Mouse (Mus musculus): ENCODE measurements at regions not wholly inside any gene's neighbourhood (a gene's known extent, or its start where the extent isn't known, plus 50 kb on each side); places are given as distances from the start of the nearest gene placed in this dataset.
A peak's percentile ranks its signal among the peaks of the same experiment; 100 is the strongest.
"Not testable (repeated sequence)": the region's sequence is repeated elsewhere in the genome, so short reads cannot be mapped to it uniquely, and the experiment has no call there.

GRCm38 (mm10) chr12:74825664-74826063 is 351.5 kb downstream of the Kcnh5 start:
- H3K27ac ChIP-seq (ENCODE audit: low read depth, low read length): no peak overlapping the region
- H3K9me3 ChIP-seq (ENCODE audit: control insufficient read depth, low read length): no peaks in the 10 kb centered on the region
- WGBS: 52% methylated on average over 3 of the region's 3 CpGs
- H3K36me3 ChIP-seq (ENCODE audit: control insufficient read depth, insufficient read depth, low read length): no peaks in the 10 kb centered on the region
- ATAC-seq (ENCODE audit: low FRiP score): no peak
- no peak overlapping the region for H3K4me2 ChIP-seq (replicated peaks; ENCODE audit: low read depth, low read length)
- H3K4me1 ChIP-seq (replicated peaks; ENCODE audit: control insufficient read depth, insufficient read depth, low read length): no peaks in the 10 kb centered on the region
- no peak overlapping the region for H3K9ac ChIP-seq (ENCODE audit: low read depth, low read length)
- H3K27me3 ChIP-seq (ENCODE audit: control insufficient read depth, insufficient read depth, low read length): no peaks in the 10 kb centered on the region
- no peak overlapping the region for H3K4me3 ChIP-seq (ENCODE audit: low read depth, low read length)
- DNase-seq (ENCODE audit: low spot score): no peak

GRCm38 (mm10) chr12:74824735-74825494 is 352.2 kb downstream of the Kcnh5 start:
- H3K27me3 ChIP-seq (ENCODE audit: control insufficient read depth, insufficient read depth, low read length): no peaks in the 10 kb centered on the region
- 78% methylated on average over 3 of the region's 3 CpGs for WGBS
- H3K9me3 ChIP-seq (ENCODE audit: control insufficient read depth, low read length): no peaks in the 10 kb centered on the region
- no peaks in the 10 kb centered on the region for H3K4me1 ChIP-seq (replicated peaks; ENCODE audit: control insufficient read depth, insufficient read depth, low read length)
- H3K9ac ChIP-seq (ENCODE audit: low read depth, low read length): no peak overlapping the region
- H3K4me2 ChIP-seq (replicated peaks; ENCODE audit: low read depth, low read length): no peak overlapping the region
- ATAC-seq (ENCODE audit: low FRiP score): no peak
- H3K27ac ChIP-seq (ENCODE audit: low read depth, low read length): no peak overlapping the region
- no peak for DNase-seq (ENCODE audit: low spot score)
- H3K36me3 ChIP-seq (ENCODE audit: control insufficient read depth, insufficient read depth, low read length): no peaks in the 10 kb centered on the region
- H3K4me3 ChIP-seq (ENCODE audit: low read depth, low read length): no peak overlapping the region

GRCm38 (mm10) chr12:74816181-74816580 is 361.0 kb downstream of the Kcnh5 start:
- not testable (repeated sequence) for H3K4me3 ChIP-seq (ENCODE audit: low read depth, low read length); H3K9ac ChIP-seq (ENCODE audit: low read depth, low read length); H3K36me3 ChIP-seq (ENCODE audit: control insufficient read depth, insufficient read depth, low read length); DNase-seq (ENCODE audit: low spot score); H3K4me2 ChIP-seq (replicated peaks; ENCODE audit: low read depth, low read length); H3K27ac ChIP-seq (ENCODE audit: low read depth, low read length); H3K4me1 ChIP-seq (replicated peaks; ENCODE audit: control insufficient read depth, insufficient read depth, low read length); ATAC-seq (ENCODE audit: low FRiP score); H3K27me3 ChIP-seq (ENCODE audit: control insufficient read depth, insufficient read depth, low read length); H3K9me3 ChIP-seq (ENCODE audit: control insufficient read depth, low read length)
- 86% methylated on average over 3 of the region's 3 CpGs for WGBS

GRCm38 (mm10) chr12:74808571-74808970 is 368.6 kb downstream of the Kcnh5 start:
- H3K9me3 ChIP-seq (ENCODE audit: control insufficient read depth, low read length); H3K9ac ChIP-seq (ENCODE audit: low read depth, low read length); H3K27ac ChIP-seq (ENCODE audit: low read depth, low read length); H3K4me1 ChIP-seq (replicated peaks; ENCODE audit: control insufficient read depth, insufficient read depth, low read length); H3K4me3 ChIP-seq (ENCODE audit: low read depth, low read length); H3K36me3 ChIP-seq (ENCODE audit: control insufficient read depth, insufficient read depth, low read length); H3K27me3 ChIP-seq (ENCODE audit: control insufficient read depth, insufficient read depth, low read length); H3K4me2 ChIP-seq (replicated peaks; ENCODE audit: low read depth, low read length); DNase-seq (ENCODE audit: low spot score); ATAC-seq (ENCODE audit: low FRiP score): not testable (repeated sequence)
- WGBS: 78% methylated on average over 2 of the region's 2 CpGs

DNA sequence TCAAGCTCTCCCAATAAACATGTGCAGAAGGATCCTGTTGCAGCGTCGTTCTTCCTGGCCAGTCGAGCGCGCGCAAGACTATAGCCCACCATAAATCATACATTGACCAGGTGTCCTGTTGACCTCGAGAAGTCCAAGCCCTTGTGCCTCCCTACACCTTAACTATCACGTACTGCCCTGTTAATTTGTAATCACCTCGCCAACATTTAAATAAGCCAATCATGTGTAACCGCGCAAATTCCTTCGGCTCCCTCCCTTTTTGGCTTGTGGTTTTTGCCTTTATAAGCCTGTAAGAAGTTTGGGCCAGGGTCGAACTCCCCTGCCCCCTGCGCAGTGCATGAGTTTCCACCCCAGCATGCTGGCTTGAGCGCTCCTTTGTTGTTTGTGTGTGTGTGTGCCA is 369.2 kb downstream of the Kcnh5 start:
- H3K27me3 ChIP-seq (ENCODE audit: control insufficient read depth, insufficient read depth, low read length); H3K9me3 ChIP-seq (ENCODE audit: control insufficient read depth, low read length); DNase-seq (ENCODE audit: low spot score); H3K4me2 ChIP-seq (replicated peaks; ENCODE audit: low read depth, low read length); H3K36me3 ChIP-seq (ENCODE audit: control insufficient read depth, insufficient read depth, low read length); H3K4me3 ChIP-seq (ENCODE audit: low read depth, low read length); H3K4me1 ChIP-seq (replicated peaks; ENCODE audit: control insufficient read depth, insufficient read depth, low read length); H3K27ac ChIP-seq (ENCODE audit: low read depth, low read length); H3K9ac ChIP-seq (ENCODE audit: low read depth, low read length); ATAC-seq (ENCODE audit: low FRiP score): not testable (repeated sequence)
- 92% methylated on average over 15 of the region's 15 CpGs for WGBS

- Histone ChIP-seq H3K9ac (ENCODE audit: low read depth, low read length) (no peak overlapping the region), H3K4me2 (replicated peaks; ENCODE audit: low read depth, low read length) (no peak overlapping the region), H3K4me3 (ENCODE audit: low read depth, low read length) (no peak overlapping the region), H3K36me3 (ENCODE audit: control insufficient read depth, insufficient read depth, low read length) (no peaks in the 10 kb centered on the region), H3K27me3 (ENCODE audit: control insufficient read depth, insufficient read depth, low read length) (no peaks in the 10 kb centered on the region), H3K9me3 (ENCODE audit: control insufficient read depth, low read length) (no peaks in the 10 kb centered on the region), H3K27ac (ENCODE audit: low read depth, low read length) (no peak overlapping the region), H3K4me1 (replicated peaks; ENCODE audit: control insufficient read depth, insufficient read depth, low read length) (no peaks in the 10 kb centered on the region)
- WGBS: 67% methylated on average over 13 of the region's 13 CpGs
- peak; percentile 82 for ATAC-seq (ENCODE audit: low FRiP score)
- DNase-seq (ENCODE audit: low spot score): peak; percentile 79
These were observed 373.2 kb downstream of the Kcnh5 start for GRCm38 (mm10) chr12:74803740-74804512.

DNA sequence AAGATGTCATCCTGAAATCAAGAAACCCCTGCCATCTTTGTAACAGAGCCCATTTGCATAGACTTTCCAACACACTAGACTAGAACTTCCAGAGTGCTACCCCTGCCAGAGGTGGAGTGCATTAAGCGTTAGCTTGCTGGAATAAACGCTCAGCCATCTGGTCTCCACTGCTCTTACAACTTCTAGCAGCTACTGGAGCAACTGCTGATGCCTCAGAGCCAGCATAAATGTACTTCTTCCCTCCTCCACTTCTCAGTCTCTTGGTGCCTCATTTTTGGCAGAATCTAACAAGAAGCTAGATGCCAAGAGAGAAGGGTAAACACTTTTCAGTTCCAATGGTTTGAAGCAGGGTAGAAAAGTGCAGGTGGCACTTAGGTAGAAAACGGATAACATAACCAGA is 385.1 kb downstream of the Kcnh5 start:
- no peak overlapping the region for H3K9ac ChIP-seq (ENCODE audit: low read depth, low read length)
- no peak for DNase-seq (ENCODE audit: low spot score)
- no peak overlapping the region for H3K27ac ChIP-seq (ENCODE audit: low read depth, low read length)
- no peak overlapping the region for H3K4me3 ChIP-seq (ENCODE audit: low read depth, low read length)
- H3K27me3 ChIP-seq (ENCODE audit: control insufficient read depth, insufficient read depth, low read length): no peaks in the 10 kb centered on the region
- H3K4me2 ChIP-seq (replicated peaks; ENCODE audit: low read depth, low read length): no peak overlapping the region
- no peaks in the 10 kb centered on the region for H3K36me3 ChIP-seq (ENCODE audit: control insufficient read depth, insufficient read depth, low read length)
- ATAC-seq (ENCODE audit: low FRiP score): no peak
- no peaks in the 10 kb centered on the region for H3K4me1 ChIP-seq (replicated peaks; ENCODE audit: control insufficient read depth, insufficient read depth, low read length)
- 77% methylated on average over 3 of the region's 3 CpGs for WGBS
- H3K9me3 ChIP-seq (ENCODE audit: control insufficient read depth, low read length): no peaks in the 10 kb centered on the region

GRCm38 (mm10) chr12:74762284-74762683 is 414.8 kb downstream of the Kcnh5 start:
- H3K27ac ChIP-seq (ENCODE audit: low read depth, low read length): no peak overlapping the region
- no peak overlapping the region for H3K9ac ChIP-seq (ENCODE audit: low read depth, low read length)
- H3K4me3 ChIP-seq (ENCODE audit: low read depth, low read length): no peak overlapping the region
- whole genome bisulfite sequencing: 97% methylated on average over 1 of the region's 1 CpGs
- H3K4me1 ChIP-seq (replicated peaks; ENCODE audit: control insufficient read depth, insufficient read depth, low read length): no peaks in the 10 kb centered on the region
- DNase-seq (ENCODE audit: low spot score) (no peak), ATAC-seq (ENCODE audit: low FRiP score) (no peak)
- H3K9me3 ChIP-seq (ENCODE audit: control insufficient read depth, low read length): no peaks in the 10 kb centered on the region
- no peaks in the 10 kb centered on the region for H3K27me3 ChIP-seq (ENCODE audit: control insufficient read depth, insufficient read depth, low read length)
- H3K4me2 ChIP-seq (replicated peaks; ENCODE audit: low read depth, low read length): no peak overlapping the region
- H3K36me3 ChIP-seq (ENCODE audit: control insufficient read depth, insufficient read depth, low read length): no peaks in the 10 kb centered on the region

- Histone ChIP-seq H3K27me3 (ENCODE audit: control insufficient read depth, insufficient read depth, low read length) (no peaks in the 10 kb centered on the region), H3K27ac (ENCODE audit: low read depth, low read length) (no peak overlapping the region), H3K4me1 (replicated peaks; ENCODE audit: control insufficient read depth, insufficient read depth, low read length) (no peaks in the 10 kb centered on the region), H3K36me3 (ENCODE audit: control insufficient read depth, insufficient read depth, low read length) (no peaks in the 10 kb centered on the region), H3K4me2 (replicated peaks; ENCODE audit: low read depth, low read length) (no peak overlapping the region), H3K9ac (ENCODE audit: low read depth, low read length) (no peak overlapping the region), H3K4me3 (ENCODE audit: low read depth, low read length) (no peak overlapping the region), H3K9me3 (ENCODE audit: control insufficient read depth, low read length) (no peaks in the 10 kb centered on the region)
- no peak for DNase-seq (ENCODE audit: low spot score)
- ATAC-seq (ENCODE audit: low FRiP score): no peak
- 93% methylated on average over 1 of the region's 1 CpGs for WGBS
These were observed 428.9 kb upstream of the Gm11042 start for GRCm38 (mm10) chr12:74745051-74745450.
